Mouse (Mus musculus) adrenal gland, postnatal 10 days (tissue): ENCODE results near the gene B3galt5. TPM values are rescaled to one million over a fixed set of nuclear protein-coding genes. Genes with fewer than 3 reads are reported as not detected.

Experiments used
- DNase-seq: peaks from one replicate; pipeline ENCODE4 v3.0.0; 2021; ENCODE audit warnings: mixed read lengths
- total RNA-seq, 2 experiments: library from RNA; stranded (reverse); gene quantifications; 2 replicates each; pipeline ENCODE4 v1.2.3; 2021

The B3galt5 gene
- total RNA-seq, 2 experiments from 2014 or later = 0.12 to 0.30 TPM

DNA sequence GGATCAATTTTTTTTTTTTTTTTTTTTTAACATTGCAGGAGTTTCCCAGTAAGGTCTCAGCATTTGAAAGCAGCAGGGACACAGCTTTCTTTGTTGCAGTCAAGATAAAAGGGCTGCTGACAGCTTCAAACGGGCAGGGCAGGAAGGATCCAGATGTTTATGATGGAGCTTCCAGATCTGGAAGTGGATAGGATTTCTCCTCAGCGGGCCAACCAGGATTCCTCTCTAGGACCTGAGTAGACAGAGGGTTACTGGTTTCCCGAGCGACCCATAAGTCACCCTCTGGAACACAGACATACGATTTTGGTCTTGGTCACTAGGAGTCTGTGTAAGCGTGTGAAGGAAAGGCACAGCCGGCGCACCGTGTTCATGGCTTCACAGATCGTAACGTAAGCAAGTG is 112.5 kb downstream of the B3galt5 start:
- no peak for DNase-seq

DNA sequence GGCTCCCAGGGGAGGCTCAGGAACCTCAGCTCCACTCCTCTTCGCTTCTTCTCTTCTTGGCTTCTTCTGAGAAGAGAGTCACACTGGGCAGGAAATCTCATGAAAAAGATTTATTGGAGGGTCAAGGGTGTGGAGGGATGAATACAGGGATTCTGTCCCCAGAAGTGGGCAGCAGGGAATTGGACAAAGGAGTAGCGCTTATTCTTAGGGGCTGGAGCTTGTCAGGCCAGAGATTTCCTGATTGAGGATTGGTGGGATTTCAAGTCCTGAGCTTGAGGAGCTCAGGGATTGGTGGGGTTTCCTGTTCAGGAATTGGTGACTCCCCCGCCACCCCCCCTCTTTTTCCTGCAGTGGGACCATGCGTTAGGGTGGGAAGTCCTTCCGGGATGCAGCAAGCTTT is 113.2 kb downstream of the B3galt5 start:
- no peak for DNase-seq

DNA sequence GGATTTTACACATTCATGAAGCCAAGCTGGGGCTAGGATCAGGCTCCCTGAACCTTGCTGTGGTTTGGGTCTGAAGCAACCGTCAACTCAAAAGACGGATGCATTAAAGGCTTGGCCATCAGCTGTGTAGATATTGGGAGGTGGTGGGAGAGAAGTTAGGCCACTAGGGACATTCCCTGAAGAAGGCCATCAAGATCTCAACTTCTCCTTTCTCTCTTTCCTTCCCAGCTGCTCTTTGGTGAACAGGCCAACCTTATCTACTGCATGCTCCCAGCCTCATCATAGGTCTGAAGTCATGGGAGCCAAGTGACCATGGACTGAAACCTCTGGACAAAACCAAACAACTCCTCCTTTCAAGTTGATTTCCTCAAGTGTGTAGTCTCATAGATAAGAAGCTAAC is 115.9 kb downstream of the B3galt5 start:
- no peak for DNase-seq

DNA sequence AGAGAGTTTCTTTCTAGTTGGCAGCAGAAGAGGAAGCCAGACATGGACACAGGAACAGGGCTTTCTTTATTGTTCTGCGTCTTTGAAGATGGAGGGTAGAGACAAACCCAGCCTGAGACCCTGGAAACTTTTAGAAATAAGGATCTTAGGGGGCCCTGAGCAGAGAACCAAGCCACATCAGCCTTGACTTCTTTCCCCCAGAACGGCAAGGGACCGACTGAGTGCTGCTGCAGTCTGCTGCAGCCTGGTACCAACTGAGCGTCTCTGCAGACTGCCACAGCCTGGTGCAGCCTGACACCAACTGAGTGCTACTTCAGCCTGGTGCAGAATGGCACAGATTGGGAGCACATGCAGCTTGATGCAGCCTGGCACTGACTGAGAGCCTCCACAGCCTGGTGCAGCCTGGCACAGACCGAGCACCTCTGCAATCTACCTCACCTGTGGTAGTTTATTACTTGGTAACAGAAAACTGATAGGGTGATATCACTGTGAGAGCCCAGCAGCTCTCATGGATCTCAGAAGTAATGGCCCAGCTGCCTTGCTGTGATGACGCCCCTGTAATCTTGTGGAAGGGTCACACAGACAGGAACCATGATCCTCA is 117.8 kb downstream of the B3galt5 start:
- DNase-seq = no peak

DNA sequence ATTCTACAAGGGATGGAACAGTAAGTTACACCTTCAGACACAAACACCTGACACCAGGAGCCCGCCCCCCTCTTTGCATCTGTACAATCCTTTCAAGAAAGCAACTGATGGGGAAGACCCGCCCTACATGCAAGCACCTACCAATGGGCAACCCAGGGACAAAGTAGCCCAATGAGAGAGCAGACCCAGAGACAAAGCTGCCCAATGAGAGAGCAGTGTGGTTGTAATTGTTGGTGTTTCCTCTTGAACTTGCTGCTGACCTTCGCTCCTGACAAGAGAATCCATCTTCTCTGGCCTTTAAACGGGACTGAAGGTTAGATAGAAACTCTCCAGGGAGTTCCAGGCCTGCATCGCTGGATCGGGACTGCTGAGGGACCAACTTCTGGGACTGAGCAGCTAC is 118.4 kb downstream of the B3galt5 start:
- peak; percentile 37 for DNase-seq

DNA sequence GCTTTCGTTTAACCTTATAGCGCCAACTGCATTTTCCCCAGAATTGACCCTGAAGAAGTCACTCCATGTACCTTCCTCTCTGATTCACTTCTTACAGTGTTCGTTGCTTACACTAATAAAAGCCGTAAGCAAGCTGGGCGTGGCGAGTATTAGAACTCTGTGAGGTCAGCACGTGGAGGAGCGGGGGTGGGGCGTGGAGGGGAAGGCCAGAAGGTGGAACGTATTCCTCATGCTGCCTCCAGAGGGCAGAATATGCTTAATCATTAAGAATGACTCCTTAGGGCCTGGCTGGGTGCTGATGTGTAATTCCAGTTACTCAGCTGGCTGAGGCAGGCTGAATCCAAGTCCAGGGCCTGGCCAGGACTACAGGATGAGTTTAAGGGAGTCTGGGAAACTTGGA is 122.3 kb downstream of the B3galt5 start:
- DNase-seq = peak; percentile 86

DNA sequence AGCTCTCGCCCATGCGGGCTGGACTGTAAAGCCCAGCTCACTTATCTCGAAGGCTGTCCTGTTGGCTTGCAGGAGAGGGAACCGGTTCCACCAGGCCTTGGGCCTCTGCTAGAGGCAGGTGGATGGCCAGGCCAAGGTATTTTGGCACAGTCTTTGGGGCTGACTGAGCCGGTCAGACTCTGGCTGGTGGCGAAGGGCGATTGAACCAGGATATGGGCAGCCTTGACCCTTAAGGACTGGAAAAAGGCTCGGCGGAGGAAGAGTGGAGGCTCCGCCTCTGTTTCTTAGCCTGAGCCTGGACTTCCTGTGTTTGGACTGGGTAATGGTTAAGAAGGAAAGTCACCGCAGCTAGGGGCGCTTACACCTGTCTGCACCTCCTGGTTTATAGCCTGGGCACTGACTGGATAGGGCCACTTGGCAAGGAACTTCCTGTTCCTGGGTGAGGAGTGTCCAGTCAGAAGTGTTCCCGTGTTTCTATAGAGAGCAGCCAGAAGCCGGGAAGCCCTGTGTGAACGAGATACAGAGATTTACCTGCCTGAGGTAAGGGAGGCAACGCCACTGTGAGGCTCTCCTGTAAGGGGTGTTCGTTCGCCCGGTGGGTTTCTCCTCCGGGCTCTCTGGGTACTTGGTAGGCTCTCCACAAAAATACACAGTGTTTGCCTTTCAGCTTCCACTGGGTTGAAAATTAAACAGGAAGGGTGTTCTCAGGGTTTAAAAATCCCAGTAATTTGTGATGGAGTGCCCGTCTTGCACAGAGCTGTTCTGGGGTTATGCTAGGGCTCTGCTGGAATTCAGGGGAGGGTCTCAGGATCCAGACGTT is 125.9 kb downstream of the B3galt5 start:
- DNase-seq = no peak

DNA sequence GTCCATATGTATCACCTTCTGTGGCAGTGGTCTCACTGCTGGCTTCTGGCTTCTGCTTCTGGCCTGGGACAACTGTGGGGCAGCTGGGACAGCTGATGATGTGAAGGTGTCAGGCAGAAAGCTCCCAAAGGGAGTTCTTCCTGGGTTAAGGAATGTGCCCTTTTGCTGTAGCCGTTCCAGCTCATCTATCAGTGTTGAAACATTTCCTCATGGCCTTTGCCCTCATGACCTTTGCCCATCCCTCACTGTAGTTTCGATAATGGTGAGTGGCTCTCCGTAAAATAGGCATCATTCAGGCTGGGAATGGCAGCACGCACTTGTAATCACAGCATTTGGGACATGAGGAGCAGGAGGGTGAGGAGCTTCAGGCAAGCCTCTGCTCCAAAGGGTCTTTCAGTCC is 127.3 kb downstream of the B3galt5 start:
- no peak for DNase-seq

DNA sequence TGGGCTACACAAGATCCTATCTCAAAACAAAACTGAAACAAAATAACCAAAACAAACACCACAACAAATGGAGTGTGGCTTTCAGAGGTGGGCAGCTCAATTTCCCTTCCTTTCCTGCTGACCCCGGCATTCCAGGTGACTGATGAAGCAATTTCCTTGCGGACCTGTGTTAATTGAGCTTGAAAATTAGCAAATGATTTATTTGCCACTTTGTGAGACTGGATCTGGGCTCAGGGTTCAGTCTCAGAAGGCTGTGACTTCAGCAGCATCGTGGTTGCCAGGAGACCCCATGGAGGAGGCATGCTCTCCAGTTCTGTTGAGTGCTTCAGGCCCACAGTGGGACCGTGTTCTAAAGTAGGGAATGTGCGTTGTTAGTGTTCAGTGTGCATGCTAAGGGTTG is 127.7 kb downstream of the B3galt5 start:
- no peak for DNase-seq

DNA sequence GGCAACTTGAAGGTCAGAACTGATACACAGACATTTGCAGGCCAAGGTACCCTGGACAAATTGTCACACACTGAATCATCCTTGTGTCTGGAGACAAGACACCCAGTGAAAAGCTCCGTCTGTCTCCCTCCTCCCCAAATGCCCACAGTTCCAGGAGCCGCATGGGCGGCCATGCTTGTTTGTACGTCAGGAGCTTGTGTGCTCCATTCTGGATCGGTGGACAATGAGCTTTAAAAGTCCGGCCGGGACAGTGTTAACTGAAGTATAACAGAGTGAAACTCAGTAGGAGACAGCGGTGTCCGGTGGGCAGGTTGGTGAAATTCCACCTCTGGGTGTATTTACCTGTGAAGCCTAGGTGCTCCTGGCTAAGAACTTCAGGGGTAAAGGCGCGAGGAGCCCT is 129.3 kb downstream of the B3galt5 start:
- no peak for DNase-seq

Other genes starting within 250 kb of the B3galt5 start
- gene Psmg1, start 244.8 kb upstream of the B3galt5 start, total RNA-seq = 10 to 100 TPM; 37.2 to 40.0 TPM
- gene Brwd1, start 153.3 kb upstream of the B3galt5 start, total RNA-seq = 10 to 100 TPM; 67.0 to 85.9 TPM
- 100 to 1,000 TPM; 206 to 208 TPM for gene Hmgn1, start 108.1 kb upstream of the B3galt5 start, total RNA-seq
- gene Wrb, start 90.4 kb upstream of the B3galt5 start, total RNA-seq = 10 to 100 TPM; 21.6 to 25.6 TPM
- 1 to 10 TPM in 1 of 2 experiments, under 1 TPM in 1; 0.78 to 2.0 TPM for gene Lca5l, start 43.5 kb upstream of the B3galt5 start, total RNA-seq
- 10 to 100 TPM; 15.6 to 43.9 TPM for gene Sh3bgr, start 35.4 kb upstream of the B3galt5 start, total RNA-seq
- gene Itgb2l, start 207.8 kb downstream of the B3galt5 start, total RNA-seq = 1 to 10 TPM in 1 of 2 experiments, under 1 TPM in 1; 0.96 to 1.1 TPM
- gene Pcp4, start 231.8 kb downstream of the B3galt5 start, total RNA-seq = 10 to 100 TPM in 1 of 2 experiments, 1 to 10 TPM in 1; 9.5 to 15.4 TPM